ENCODE assay signal across 17 mouse cellular contexts in the genomic region with DNA sequence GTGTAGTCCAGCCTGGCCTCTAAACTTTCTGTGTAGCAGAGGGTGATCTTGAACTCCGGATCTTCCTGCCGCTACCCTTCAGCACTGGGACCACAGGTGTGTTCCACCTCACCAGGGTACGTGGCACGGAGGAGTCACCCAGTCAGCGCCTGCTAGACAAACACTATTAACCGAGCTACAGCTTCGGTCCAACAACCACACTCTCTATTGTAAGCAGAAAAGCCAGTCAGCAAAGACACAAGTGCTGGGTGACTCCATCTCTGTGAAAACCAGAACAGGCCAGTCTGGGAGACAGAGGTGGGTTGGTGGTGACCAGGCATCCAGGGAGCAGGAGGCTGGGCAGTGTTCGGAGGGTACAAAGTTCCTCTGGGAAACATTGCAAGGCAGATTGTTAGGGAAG. TPM values are rescaled to one million over a fixed set of nuclear protein-coding genes. Genes with fewer than 3 reads are reported as not detected.
"Had no signal": no experiment of that assay in that cellular context is flagged by ENCODE, and none has a peak within 500 bp of the region (broad histone marks: within the 10 kb centered on the region; RNA-seq: fewer than 3 reads in every experiment).

No protein-coding gene starts in this region.

- H3K4me2 ChIP-seq: hindbrain, embryonic 15.5 days; limb, embryonic 12.5 days; liver, embryonic 13.5 days; lung, embryonic 15.5 days; midbrain, embryonic 12.5 days had no signal

- H3K27me3 ChIP-seq: hindbrain, embryonic 15.5 days; lung, embryonic 15.5 days had no signal

- DNase-seq: liver; liver, embryonic 13.5 days; liver, postnatal 0 days; lung, postnatal 14 days; right cerebral cortex, postnatal 14 days; thymus, postnatal 4 days had no signal

- H3K9ac ChIP-seq: hindbrain, embryonic 15.5 days; limb, embryonic 12.5 days; liver, embryonic 13.5 days; liver, postnatal 0 days; lung, embryonic 15.5 days; midbrain, embryonic 12.5 days had no signal

- H3K36me3 ChIP-seq: hindbrain, embryonic 15.5 days; limb, embryonic 12.5 days; liver, embryonic 13.5 days; lung, embryonic 15.5 days; midbrain, embryonic 12.5 days had no signal

- H3K4me1 ChIP-seq: liver, embryonic 13.5 days; megakaryocyte, embryonic 14.5 days; midbrain, embryonic 12.5 days had no signal

- H3K9me3 ChIP-seq: hindbrain, embryonic 15.5 days; limb, embryonic 12.5 days; liver, embryonic 13.5 days; lung, embryonic 15.5 days; midbrain, embryonic 12.5 days had no signal

- H3K27ac ChIP-seq: hindbrain, embryonic 15.5 days; left cerebral cortex, adult 2 months; limb, embryonic 12.5 days; liver, embryonic 13.5 days; lung, embryonic 15.5 days; macrophage; midbrain, embryonic 12.5 days had no signal

- ATAC-seq: liver, postnatal 0 days had no signal

- H3K4me3 ChIP-seq: hindbrain, embryonic 15.5 days; left cerebral cortex, adult 2 months; limb, embryonic 12.5 days; liver, embryonic 13.5 days; lung, embryonic 15.5 days; megakaryocyte, embryonic 14.5 days; midbrain, embryonic 12.5 days had no signal

RNA-seq across cellular contexts. Expression of a gene that starts 10.5 kb away (rescaled TPM):
- total RNA-seq: layer of hippocampus, postnatal 25 days; left cerebral cortex, postnatal 14 days; midbrain, postnatal 0 days had no signal
- polyA plus RNA-seq: hindbrain, embryonic 15.5 days; macrophage; midbrain, embryonic 12.5 days had no signal

RNA-seq across cellular contexts. Expression of a gene that starts 44.1 kb away (rescaled TPM):
- total RNA-seq: layer of hippocampus, postnatal 25 days; left cerebral cortex, postnatal 14 days; midbrain, postnatal 0 days had no signal
- polyA plus RNA-seq: macrophage; midbrain, embryonic 12.5 days; midbrain, postnatal 0 days; spleen, adult 2 months had no signal

RNA-seq across cellular contexts. Expression of a gene that starts 55.3 kb away (rescaled TPM):
- total RNA-seq: layer of hippocampus, postnatal 25 days; left cerebral cortex, postnatal 14 days; midbrain, postnatal 0 days had no signal
- polyA plus RNA-seq: limb, embryonic 12.5 days had no signal
